Comparison of ENCODE assay signal across 10 mouse cellular contexts in the genomic region with DNA sequence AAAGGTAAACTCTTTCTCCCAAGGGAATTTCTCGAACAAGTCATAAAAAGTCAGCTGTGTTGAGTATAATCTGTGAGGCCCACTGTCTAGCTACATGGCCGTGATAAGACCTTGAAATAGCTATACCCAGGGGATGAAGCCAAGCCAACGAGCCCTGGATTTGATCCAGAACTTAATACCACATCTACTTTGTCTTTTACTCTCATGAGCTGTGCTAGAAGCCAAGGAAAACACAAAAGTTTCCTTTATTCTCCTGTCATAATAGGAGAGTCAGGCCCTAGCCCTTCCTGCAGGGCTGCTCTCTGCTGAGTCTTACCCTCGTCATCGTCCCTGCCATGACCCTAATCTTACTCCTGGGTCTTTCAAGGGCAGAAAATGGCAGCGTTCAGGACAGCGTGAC. TPM values are rescaled to one million over a fixed set of nuclear protein-coding genes. Genes with fewer than 3 reads are reported as not detected.
DNase-seq lines count a peak whose midpoint lies in the region; ATAC-seq lines count a peak whose summit lies in the region.
"Had no signal": no experiment of that assay in that cellular context is flagged by ENCODE, and none has a peak within 500 bp of the region (broad histone marks: within the 10 kb centered on the region; RNA-seq: fewer than 3 reads in every experiment).

No protein-coding gene starts in this region.

- DNase-seq in gastrocnemius, adult 18-20 months (ENCODE audit: low spot score) = peak; percentile 15
- DNase-seq in gastrocnemius, postnatal 36 days = no peak
- peak; percentile 23 for DNase-seq in MN1 (ENCODE audit: low spot score)
- DNase-seq in heart, adult 18-20 months = peak; percentile 64 to 82
- peak; percentile 69 for DNase-seq in heart, postnatal 4 days
- no peak for DNase-seq in urinary bladder, postnatal 25 days (ENCODE audit: low spot score)
- DNase-seq in right cerebral cortex, postnatal 14 days = no peak
- DNase-seq: cerebellum, adult 18-20 months had no signal

- intact Hi-C loops in gastrocnemius, postnatal 36 days (cut with DNase I) = no loop called here

- no peak for ATAC-seq in CD4-positive, CD25-positive, alpha-beta regulatory T cell, adult 4 months
- ATAC-seq: intestine, embryonic 16.5 days had no signal

RNA-seq across cellular contexts. Expression of a gene that starts 28.5 kb away (rescaled TPM):
- total RNA-seq in gastrocnemius, adult 18-20 months (2021) = 10 to 100 TPM; 20.2 to 29.6 TPM
- 10 to 100 TPM; 21.8 to 23.6 TPM for total RNA-seq in gastrocnemius, postnatal 36 days (2021)
- 10 to 100 TPM; 11.7 to 12.5 TPM for total RNA-seq in heart, adult 18-20 months (2021)
- total RNA-seq in heart, postnatal 4 days (2021) = 10 to 100 TPM; 11.6 to 13.5 TPM
- polyA plus RNA-seq in CD4-positive, CD25-positive, alpha-beta regulatory T cell, adult 4 months (2017; shearing (Covaris generic)) = 10 to 100 TPM; 66.3 to 87.7 TPM

RNA-seq across cellular contexts. Expression of a gene that starts 50.1 kb away (rescaled TPM):
- 10 to 100 TPM; 11.7 to 13.0 TPM for total RNA-seq in gastrocnemius, adult 18-20 months (2021)
- 10 to 100 TPM in 1 of 2 experiments, 1 to 10 TPM in 1; 7.9 to 11.3 TPM for total RNA-seq in gastrocnemius, postnatal 36 days (2021)
- 1 to 10 TPM; 7.8 to 8.6 TPM for total RNA-seq in heart, adult 18-20 months (2021)
- 10 to 100 TPM; 26.0 to 28.4 TPM for total RNA-seq in heart, postnatal 4 days (2021)
- polyA plus RNA-seq in CD4-positive, CD25-positive, alpha-beta regulatory T cell, adult 4 months (2017; shearing (Covaris generic)) = 10 to 100 TPM; 52.0 to 56.9 TPM

Comparison
In these comparisons a context has a peak if more than half of its experiments do, and no peak if none do; other contexts are left out.
1. DNase-seq: peak in gastrocnemius, adult 18-20 months (single experiment), MN1 (single experiment), heart, adult 18-20 months (2 of 2) and heart, postnatal 4 days (single experiment); none in gastrocnemius, postnatal 36 days (0 of 2), urinary bladder, postnatal 25 days (single experiment) and right cerebral cortex, postnatal 14 days (single experiment).